Mouse (Mus musculus) heart, postnatal 0 days (tissue): Measurements from ENCODE around the gene Ifi202b. TPM values are rescaled to one million over a fixed set of nuclear protein-coding genes. Genes with fewer than 3 reads are reported as not detected.
"Not testable (repeated sequence)": the region's sequence is repeated elsewhere in the genome, so short reads cannot be mapped to it uniquely, and the experiment has no call there.

ENCODE experiments used
- ATAC-seq: fragments of 200-750 bp; cut with Nextera tagmentation; 2 replicates; pipeline ENCODE4 v1.8.0; 2017; ENCODE audit warnings: low read depth, moderate number of reproducible peaks, moderate library complexity; ENCODE audit not compliant: insufficient read depth
- DNase-seq: peaks from one replicate; pipeline ENCODE4 v3.0.0-alpha.2; 2016; ENCODE audit warnings: low spot score
- H3K27ac ChIP-seq: fragments of 300-500 bp; sonication (generic); 2 replicates; pipeline ENCODE4 v1.5.1; 2014; ENCODE audit warnings: low read depth, mild to moderate bottlenecking
- H3K27me3 ChIP-seq: fragments of 300-500 bp; sonication (generic); 2 replicates; pipeline ENCODE4 v1.6.1; 2014; ENCODE audit warnings: low read length, mixed read lengths; ENCODE audit not compliant: control insufficient read depth, insufficient read depth
- H3K36me3 ChIP-seq: fragments of 300-500 bp; sonication (generic); replicated peaks from 2 replicates; pipeline ENCODE4 v1.6.1; 2014; ENCODE audit warnings: low read length, mixed read lengths; ENCODE audit not compliant: control insufficient read depth, insufficient read depth
- H3K4me1 ChIP-seq: fragments of 300-500 bp; sonication (generic); 2 replicates; pipeline ENCODE4 v1.6.1; 2014; ENCODE audit warnings: antibody characterized with exemption; ENCODE audit not compliant: control insufficient read depth, insufficient read depth
- H3K4me2 ChIP-seq: fragments of 300-500 bp; sonication (generic); 2 replicates; pipeline ENCODE4 v1.6.1; 2014; ENCODE audit warnings: low read depth, mild to moderate bottlenecking, low read length, moderate library complexity
- H3K4me3 ChIP-seq: fragments of 300-500 bp; sonication (generic); 2 replicates; pipeline ENCODE4 v1.5.1; 2014; ENCODE audit warnings: low read depth, low read length
- H3K9ac ChIP-seq: fragments of 300-500 bp; sonication (generic); replicated peaks from 2 replicates; pipeline ENCODE4 v1.6.1; 2014; ENCODE audit warnings: low read depth, low read length, mixed read lengths
- H3K9me3 ChIP-seq: fragments of 300-500 bp; sonication (generic); replicated peaks from 2 replicates; pipeline ENCODE4 v1.6.1; 2016; ENCODE audit warnings: low read length; ENCODE audit not compliant: control insufficient read depth
- CTCF ChIP-seq: IDR thresholded peaks from 2 replicates; pipeline ENCODE4 v1.5.1; 2016; ENCODE audit warnings: antibody characterized with exemption, control low read depth, low read depth
- EP300 ChIP-seq: IDR thresholded peaks from 2 replicates; pipeline ENCODE4 v1.6.1; 2016; ENCODE audit warnings: antibody characterized with exemption, low read depth
- WGBS: fragments of 180-500 bp; shearing (Covaris S2); extraction: QIAGEN DNeasy Blood & Tissue Kit; methylation state at CpG from one replicate; pipeline ENCODE4 v1.1.7; 2014; 5-methylcytosine and 5-hydroxymethylcytosine counted together
- polyA plus RNA-seq: library from polyadenylated mRNA; unstranded; fragments of >200 nt; fragmentation: Nextera tagmentation; extraction: Ambion mirVana; gene quantifications from 2 replicates; pipeline ENCODE4 v1.2.1, GENCODE M21; 2015
- total RNA-seq: library from RNA; depleted of rRNA; stranded (reverse); fragments of >200 nt; gene quantifications from 2 replicates; pipeline ENCODE4 v1.2.3, GENCODE M21; 2014; ENCODE audit warnings: low replicate concordance; rRNA removed

The Ifi202b gene
- total and polyA plus RNA-seq, 2 experiments from 2014 or later = not detected

DNA sequence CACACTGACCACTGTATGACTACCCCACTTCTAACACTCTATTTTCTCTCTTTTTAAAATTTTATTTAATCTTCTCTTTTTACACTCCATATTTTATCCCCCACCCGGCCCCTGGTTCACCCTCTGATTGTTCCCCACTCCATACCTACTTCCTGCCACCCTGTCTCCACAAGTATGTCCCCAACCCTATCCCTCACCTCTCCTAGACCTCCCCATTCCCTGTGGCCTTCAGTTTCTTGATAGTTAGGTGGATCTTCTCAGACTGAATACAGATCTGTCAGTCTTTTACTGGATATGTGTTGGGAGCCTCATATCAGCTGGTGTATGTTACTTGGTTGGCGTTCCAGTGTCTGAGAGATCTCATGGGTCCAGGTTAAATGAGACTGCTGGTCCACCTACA, 68.0 kb downstream of the Ifi202b start:
- Histone ChIP-seq H3K9me3 (no peaks in the 10 kb centered on the region), H3K36me3 (no peaks in the 10 kb centered on the region), H3K9ac (no peak overlapping the region), H3K27ac (no peak overlapping the region), H3K4me3 (no peak overlapping the region), H3K4me2 (no peak overlapping the region), H3K27me3 (no peaks in the 10 kb centered on the region), H3K4me1 (no peaks in the 10 kb centered on the region)
- 75% methylated on average over 2 of the region's 2 CpGs for WGBS
- TF ChIP-seq CTCF (no peak), EP300 (no peak)
- no peak for ATAC-seq
- DNase-seq = no peak

DNA sequence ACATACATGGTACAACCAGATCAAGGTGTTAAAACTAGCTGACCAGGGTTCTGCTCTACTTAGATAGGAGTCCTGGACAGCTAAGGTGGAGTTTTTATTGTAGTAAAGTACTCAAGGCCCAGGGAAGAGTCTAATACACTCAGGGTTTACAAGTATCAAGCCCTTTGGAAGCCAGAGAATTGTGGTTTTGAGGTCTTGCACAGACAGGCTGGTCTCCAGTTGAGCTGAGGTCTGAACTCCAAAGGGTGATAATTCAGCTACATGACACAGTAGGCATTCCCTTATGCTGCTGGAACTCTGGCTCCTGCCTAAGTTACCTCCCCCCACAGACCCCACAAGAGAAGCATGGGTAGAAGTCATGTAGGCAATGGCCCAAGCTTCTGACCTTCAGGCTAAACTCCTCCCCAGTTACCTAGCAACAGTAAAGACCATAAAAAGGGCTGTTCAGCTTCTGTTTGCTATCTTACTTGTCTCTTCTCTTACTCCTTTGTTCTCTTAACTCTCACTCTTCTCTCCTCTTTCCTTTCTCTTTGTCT, 69.2 kb downstream of the Ifi202b start:
- H3K36me3 ChIP-seq, H3K9me3 ChIP-seq, H3K4me1 ChIP-seq, ATAC-seq, H3K4me2 ChIP-seq, H3K27me3 ChIP-seq, H3K4me3 ChIP-seq, DNase-seq, H3K27ac ChIP-seq, H3K9ac ChIP-seq: not testable (repeated sequence)

Other genes with a start within 250 kb of the Ifi202b start
- gene Ifi207, start 241.0 kb downstream of the Ifi202b start, total RNA-seq = 0.27 and 1.1 TPM in 2 replicates
- gene Ifi207, start 241.0 kb downstream of the Ifi202b start, polyA plus RNA-seq = 0.66 and 0.67 TPM in 2 replicates
- 1.9 and 2.7 TPM in 2 replicates for gene Ifi204, start 215.8 kb downstream of the Ifi202b start, total RNA-seq
- 1.8 and 2.1 TPM in 2 replicates for gene Ifi204, start 215.8 kb downstream of the Ifi202b start, polyA plus RNA-seq
- gene Ifi211, start 69.7 kb downstream of the Ifi202b start, total RNA-seq = 0.11 and 1.0 TPM in 2 replicates
- gene Ifi211, start 69.7 kb downstream of the Ifi202b start, polyA plus RNA-seq = 1.5 and 1.7 TPM in 2 replicates
- 0.15 and 0.65 TPM in 2 replicates for gene Mndal, start 40.3 kb downstream of the Ifi202b start, total RNA-seq
- gene Mndal, start 40.3 kb downstream of the Ifi202b start, polyA plus RNA-seq = 7.7 and 8.1 TPM in 2 replicates
- 2.2 and 6.3 TPM in 2 replicates for gene Ifi203, start 40.1 kb downstream of the Ifi202b start, total RNA-seq
- 4.5 and 4.7 TPM in 2 replicates for gene Ifi203, start 40.1 kb downstream of the Ifi202b start, polyA plus RNA-seq
- gene Ifi205, start 49.1 kb upstream of the Ifi202b start, total RNA-seq = 0.12 TPM in 1 of 2 replicates, not detected in the other
- 0.54 and 0.56 TPM in 2 replicates for gene Ifi205, start 49.1 kb upstream of the Ifi202b start, polyA plus RNA-seq
- not detected in 2 replicates for gene Olfr433, start 58.0 kb upstream of the Ifi202b start, total RNA-seq
- not detected in 2 replicates for gene Olfr433, start 58.0 kb upstream of the Ifi202b start, polyA plus RNA-seq
- gene Olfr432, start 66.5 kb upstream of the Ifi202b start, total RNA-seq = not detected in 2 replicates
- gene Olfr432, start 66.5 kb upstream of the Ifi202b start, polyA plus RNA-seq = not detected in 2 replicates
- not detected in 2 replicates for gene Olfr430, start 83.9 kb upstream of the Ifi202b start, total RNA-seq
- not detected in 2 replicates for gene Olfr430, start 83.9 kb upstream of the Ifi202b start, polyA plus RNA-seq
- gene Olfr429, start 101.6 kb upstream of the Ifi202b start, total RNA-seq = not detected in 2 replicates
- gene Olfr429, start 101.6 kb upstream of the Ifi202b start, polyA plus RNA-seq = not detected in 2 replicates
- not detected in 2 replicates for gene Olfr427, start 114.1 kb upstream of the Ifi202b start, total RNA-seq
- not detected in 2 replicates for gene Olfr427, start 114.1 kb upstream of the Ifi202b start, polyA plus RNA-seq
- not detected in 2 replicates for gene Olfr231, start 138.4 kb upstream of the Ifi202b start, total RNA-seq
- not detected in 2 replicates for gene Olfr231, start 138.4 kb upstream of the Ifi202b start, polyA plus RNA-seq
- gene Olfr424, start 148.8 kb upstream of the Ifi202b start, total RNA-seq = not detected in 2 replicates
- gene Olfr424, start 148.8 kb upstream of the Ifi202b start, polyA plus RNA-seq = not detected in 2 replicates
- not detected in 2 replicates for gene Olfr420, start 172.9 kb upstream of the Ifi202b start, total RNA-seq
- not detected in 2 replicates for gene Olfr420, start 172.9 kb upstream of the Ifi202b start, polyA plus RNA-seq
- 1.9 and 3.7 TPM in 2 replicates for gene Spta1, start 190.0 kb upstream of the Ifi202b start, total RNA-seq
- gene Spta1, start 190.0 kb upstream of the Ifi202b start, polyA plus RNA-seq = 1.3 and 1.5 TPM in 2 replicates